Mouse (Mus musculus) liver, adult 2 months (tissue): Measurements from ENCODE around the gene Dock1.

Source experiments
- CTCF ChIP-seq: fragments of 200-500 bp; IDR thresholded peaks from 2 replicates; pipeline ENCODE4 v1.5.1; 2011; ENCODE audit warnings: low read depth, low read length, control low read depth
- POLR2A ChIP-seq: fragments of 200-500 bp; IDR thresholded peaks from 2 replicates; pipeline ENCODE4 v1.6.1; 2011; ENCODE audit warnings: low read length, control low read depth; ENCODE audit not compliant: insufficient read depth; ENCODE audit errors: extremely low read depth

GRCm38 (mm10) chr7:134794889-134795288, 124.4 kb downstream of the Dock1 start:
- TF ChIP-seq CTCF: no peak
- no peak for TF ChIP-seq POLR2A
